Comparison of ENCODE assay signal across 14 mouse cellular contexts in genomic region chr7:91208083-91208852, GRCm38 (mm10).
DNase-seq lines count a peak whose midpoint lies in the region; ATAC-seq lines count a peak whose summit lies in the region.
"Had no signal": no experiment of that assay in that cellular context is flagged by ENCODE, and none has a peak within 500 bp of the region (broad histone marks: within the 10 kb centered on the region; RNA-seq: fewer than 3 reads in every experiment).

No protein-coding gene starts in this region.

- H3K9ac ChIP-seq in forebrain, embryonic 11.5 days (ENCODE audit: low read length) = no peak overlapping the region
- H3K9ac ChIP-seq: liver, embryonic 14.5 days had no signal

- no peak overlapping the region for H3K4me3 ChIP-seq in forebrain, embryonic 11.5 days (ENCODE audit: low read depth, low read length)
- H3K4me3 ChIP-seq in forebrain, embryonic 10.5 days = no peak overlapping the region

- ATAC-seq in forebrain, embryonic 11.5 days (replicated peaks; ENCODE audit: low FRiP score) = peak; percentile 80

- no peaks in the 10 kb centered on the region for H3K27me3 ChIP-seq in forebrain, embryonic 11.5 days (ENCODE audit: control insufficient read depth, insufficient read depth, low read length)
- no peaks in the 10 kb centered on the region for H3K27me3 ChIP-seq in forebrain, embryonic 10.5 days (ENCODE audit: poor library complexity, severe bottlenecking)

- H3K9me3 ChIP-seq in forebrain, embryonic 11.5 days (ENCODE audit: control insufficient read depth, low read length) = no peaks in the 10 kb centered on the region
- H3K9me3 ChIP-seq in forebrain, embryonic 10.5 days = no peaks in the 10 kb centered on the region

- H3K27ac ChIP-seq in forebrain, embryonic 11.5 days (ENCODE audit: low read depth, low read length) = no peak overlapping the region
- H3K27ac ChIP-seq in forebrain, embryonic 10.5 days = no peak overlapping the region
- H3K27ac ChIP-seq: kidney, postnatal 0 days; liver, embryonic 14.5 days; stomach, postnatal 0 days had no signal

- WGBS in forebrain, embryonic 11.5 days = 71% methylated on average over 5 of the region's 5 CpGs
- 82% methylated on average over 5 of the region's 5 CpGs for WGBS in forebrain, embryonic 10.5 days

- DNase-seq in forebrain, embryonic 11.5 days (ENCODE audit: low spot score) = no peak
- no peak for DNase-seq in forebrain, embryonic 10.5 days (ENCODE audit: extremely low spot score, low spot score)
- DNase-seq in right cerebral cortex, adult 18-20 months = peak; percentile 39
- no peak for DNase-seq in right cerebral cortex, postnatal 4 days
- DNase-seq in left cerebral cortex, postnatal 14 days (ENCODE audit: low spot score in 2 of 2) = peak; percentile 57 to 87
- DNase-seq in telencephalon, adult 2 months (ENCODE audit: low read depth, low spot score) = peak; percentile 92
- DNase-seq in spleen, adult 18-20 months = no peak
- DNase-seq in urinary bladder, postnatal 25 days (ENCODE audit: low spot score) = no peak
- DNase-seq: adrenal gland, postnatal 10 days; cerebellum, adult 18-20 months; lung, postnatal 36 days had no signal

- H3K4me1 ChIP-seq in forebrain, embryonic 11.5 days (replicated peaks; ENCODE audit: control insufficient read depth, insufficient read depth, low read length) = no peaks in the 10 kb centered on the region
- no peaks in the 10 kb centered on the region for H3K4me1 ChIP-seq in forebrain, embryonic 10.5 days

- intact Hi-C loops in left cerebral cortex, postnatal 14 days (cut with DNase I) = loop anchor here (5.0 kb wide), 1 partner anchor 116 kb away; no protein-coding TSS in a partner anchor

- H3K4me2 ChIP-seq in forebrain, embryonic 11.5 days (ENCODE audit: low read depth, low read length, severe bottlenecking) = no peak overlapping the region

- no peaks in the 10 kb centered on the region for H3K36me3 ChIP-seq in forebrain, embryonic 11.5 days (ENCODE audit: control insufficient read depth, insufficient read depth, low read length)
- H3K36me3 ChIP-seq in forebrain, embryonic 10.5 days (replicated peaks) = no peaks in the 10 kb centered on the region

Comparison
In these comparisons a context has a peak if more than half of its experiments do, and no peak if none do; other contexts are left out.
1. DNase-seq: peak in right cerebral cortex, adult 18-20 months (single experiment), left cerebral cortex, postnatal 14 days (2 of 2) and telencephalon, adult 2 months (single experiment); none in forebrain, embryonic 11.5 days (single experiment), forebrain, embryonic 10.5 days (single experiment), right cerebral cortex, postnatal 4 days (single experiment), spleen, adult 18-20 months (0 of 2) and urinary bladder, postnatal 25 days (single experiment).